Mouse (Mus musculus): ENCODE data around the gene Mxra8. TPM values are rescaled to one million over a fixed set of nuclear protein-coding genes. Genes with fewer than 3 reads are reported as not detected.
A peak's percentile ranks its signal among the peaks of the same experiment; 100 is the strongest.

Mxra8 gene
- polyA plus RNA-seq (2015; fragmentation: Nextera tagmentation; extraction: Ambion mirVana): 90.7 and 106 TPM in 2 replicates

DNA sequence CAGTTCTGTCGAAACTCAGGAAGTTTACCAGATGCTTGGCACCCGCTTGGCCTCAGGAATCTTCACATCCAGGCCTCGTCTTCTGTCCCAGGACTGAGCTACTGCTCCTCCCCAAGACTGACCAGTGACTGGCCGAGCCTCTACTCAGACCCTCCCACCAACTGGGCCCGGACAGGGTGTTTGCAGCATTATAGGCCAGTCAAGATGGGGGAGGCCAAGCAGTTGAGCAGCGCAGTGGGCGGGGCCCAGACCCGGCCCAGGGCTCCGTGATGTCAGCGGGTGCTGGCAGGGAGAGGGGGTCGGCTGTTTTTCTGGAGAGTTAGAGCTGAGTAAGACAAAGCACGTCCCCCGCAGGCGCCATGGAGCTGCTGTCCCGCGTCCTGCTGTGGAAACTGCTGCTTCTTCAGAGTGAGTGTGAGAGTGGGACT, at the start of gene Mxra8:
Gene Mxra8 (plus strand): TSS at position 198 of the 428 bp plus-strand sequence.
- Histone ChIP-seq H3K9ac (peak within 1 kb of the TSS; percentile 51), H3K4me3 (replicated peaks) (peak within 1 kb of the TSS; percentile 50), H3K9me3 (replicated peaks) (no peaks in the 10 kb centered on the region), H3K36me3 (peaks cover 16% of the 10 kb centered on the region), H3K4me2 (peak within 1 kb of the TSS; percentile 77), H3K27me3 (no peaks in the 10 kb centered on the region), H3K27ac (peak within 1 kb of the TSS; percentile 91), H3K4me1 (peaks cover 45% of the 10 kb centered on the region)
- WGBS: under 1% methylated on average over 16 of the region's 16 CpGs
- ATAC-seq (replicated peaks; ENCODE audit: low FRiP score): peak; percentile 95

DNA sequence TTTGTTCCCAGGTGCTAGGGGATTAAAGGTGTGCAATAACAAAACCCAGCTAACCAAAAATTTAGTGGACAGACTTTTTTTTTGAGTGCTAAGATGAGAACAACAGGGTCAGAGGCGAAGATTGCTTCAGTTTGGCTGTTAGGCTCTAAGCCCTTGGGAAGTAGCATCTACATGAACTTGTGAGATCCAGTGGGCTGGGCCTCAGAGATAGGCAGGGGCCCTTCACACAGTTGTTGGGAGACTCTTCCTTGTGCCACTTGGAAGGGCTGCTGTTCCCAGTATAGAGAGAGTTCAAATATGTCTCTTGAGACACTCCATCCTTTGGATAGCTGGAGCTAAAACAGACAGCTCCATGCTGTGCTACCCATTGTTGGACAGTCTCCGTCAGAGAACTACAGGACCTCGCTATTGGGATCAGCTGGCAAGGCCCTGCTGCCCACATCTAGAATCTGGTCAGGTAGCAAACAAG, 49.4 kb upstream of the Mxra8 start, which contains the start of gene Ankrd65:
Gene Ankrd65 (plus strand): TSS at position 419 of the 469 bp plus-strand sequence.
- Histone ChIP-seq H3K27me3 (no peaks in the 10 kb centered on the region), H3K36me3 (no peaks in the 10 kb centered on the region), H3K4me2 (peak within 1 kb of the TSS; percentile 38; the same call in 1 of the 2 replicates), H3K4me3 (replicated peaks) (no peak within 1 kb of the TSS), H3K9me3 (replicated peaks) (no peaks in the 10 kb centered on the region), H3K4me1 (peaks cover 21% of the 10 kb centered on the region), H3K9ac (no peak within 1 kb of the TSS), H3K27ac (peak within 1 kb of the TSS; percentile 9)
- no peak for ATAC-seq (replicated peaks; ENCODE audit: low FRiP score)
- WGBS: 84% methylated on average over 3 of the region's 3 CpGs

GRCm38 (mm10) chr4:155790650-155791161, 48.8 kb upstream of the Mxra8 start:
- no peaks in the 10 kb centered on the region for H3K9me3 ChIP-seq (replicated peaks)
- no peak overlapping the region for H3K4me3 ChIP-seq (replicated peaks)
- no peaks in the 10 kb centered on the region for H3K36me3 ChIP-seq
- no peaks in the 10 kb centered on the region for H3K27me3 ChIP-seq
- H3K9ac ChIP-seq: no peak overlapping the region
- 40% methylated on average over 3 of the region's 3 CpGs for WGBS
- ATAC-seq (replicated peaks; ENCODE audit: low FRiP score): peak; percentile 34; the same call in 1 of the 2 replicates
- peaks cover 21% of the 10 kb centered on the region for H3K4me1 ChIP-seq
- H3K4me2 ChIP-seq: no peak overlapping the region
- H3K27ac ChIP-seq: 0 out of 2 replicates have a peak overlapping the region, but pooled peaks have one; percentile 9

DNA sequence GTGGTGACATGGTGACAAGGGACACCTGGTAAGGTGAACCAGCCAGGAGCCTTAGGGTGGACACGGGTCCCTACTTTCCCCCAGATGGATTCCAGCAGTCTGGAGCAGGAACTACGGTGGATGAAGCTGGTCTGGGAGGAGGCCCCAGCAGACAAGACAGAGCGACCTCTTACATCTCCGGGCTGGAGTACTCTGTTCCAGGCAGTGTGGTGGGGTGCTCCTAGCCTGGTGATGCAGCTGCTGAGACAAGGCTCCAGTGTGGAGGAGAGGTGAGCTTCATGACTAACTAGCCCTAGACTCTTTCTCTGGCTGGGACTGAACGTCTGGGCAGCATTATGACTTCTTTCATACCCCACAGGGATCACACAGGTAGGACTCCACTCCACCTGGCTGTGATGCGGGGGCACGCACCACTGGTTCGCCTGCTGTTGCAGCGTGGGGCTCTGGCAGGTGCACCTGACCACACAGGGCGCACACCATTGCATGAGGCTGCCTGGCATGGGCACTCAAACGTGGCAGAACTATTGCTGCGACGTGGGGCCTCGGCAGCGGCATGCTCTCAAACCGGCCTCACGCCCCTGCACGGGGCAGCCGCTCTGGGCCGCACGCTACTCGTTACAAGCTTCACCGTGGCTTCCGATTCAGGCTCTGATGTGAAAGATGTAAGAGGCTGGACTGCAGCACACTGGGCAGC, 48.1 kb upstream of the Mxra8 start:
- Histone ChIP-seq H3K27ac (peak overlapping the region; percentile 9), H3K9ac (no peak overlapping the region), H3K27me3 (peaks cover 4% of the 10 kb centered on the region; the same call in 1 of the 2 replicates), H3K4me1 (peaks cover 21% of the 10 kb centered on the region), H3K9me3 (replicated peaks) (no peaks in the 10 kb centered on the region), H3K36me3 (no peaks in the 10 kb centered on the region), H3K4me3 (replicated peaks) (no peak overlapping the region), H3K4me2 (peak overlapping the region; percentile 38)
- peak; percentile 83 for ATAC-seq (replicated peaks; ENCODE audit: low FRiP score)
- WGBS: 42% methylated on average over 24 of the region's 24 CpGs

GRCm38 (mm10) chr4:155793730-155794129, 45.8 kb upstream of the Mxra8 start:
- WGBS: 40% methylated on average over 2 of the region's 2 CpGs

DNA sequence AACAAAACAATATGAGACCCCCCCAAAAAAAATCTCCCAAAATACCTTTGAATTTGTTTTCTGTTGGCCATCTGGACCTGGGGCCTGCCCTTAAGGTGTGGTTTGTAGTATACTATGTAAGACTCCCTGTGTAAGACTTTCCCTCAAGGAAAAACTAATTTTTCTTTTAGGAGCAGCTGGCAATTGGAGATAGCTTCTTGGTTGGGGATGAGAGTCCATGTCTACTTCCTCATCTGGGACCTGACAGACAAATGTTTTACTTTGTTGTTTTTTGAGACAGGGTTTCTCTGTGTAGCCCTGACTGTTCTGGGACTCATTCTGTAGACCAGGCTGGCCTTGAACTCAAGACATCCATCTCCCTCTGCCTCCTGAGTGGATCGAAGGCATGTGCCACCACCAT, 37.4 kb upstream of the Mxra8 start:
- WGBS: 100% methylated on average over 1 of the region's 1 CpGs
- Histone ChIP-seq H3K4me2 (no peak overlapping the region), H3K9ac (no peak overlapping the region), H3K4me1 (peaks cover 21% of the 10 kb centered on the region), H3K27ac (no peak overlapping the region), H3K36me3 (peaks cover 20% of the 10 kb centered on the region), H3K27me3 (no peaks in the 10 kb centered on the region), H3K4me3 (replicated peaks) (no peak overlapping the region), H3K9me3 (replicated peaks) (no peaks in the 10 kb centered on the region)
- ATAC-seq (replicated peaks; ENCODE audit: low FRiP score): no peak

More at GRCm38 (mm10) chr4:155793730-155794129, 45.8 kb upstream of the Mxra8 start:
- no peak for ATAC-seq (replicated peaks; ENCODE audit: low FRiP score)
- no peak overlapping the region for H3K27ac ChIP-seq
- no peak overlapping the region for H3K4me2 ChIP-seq
- H3K4me1 ChIP-seq: peaks cover 21% of the 10 kb centered on the region
- no peak overlapping the region for H3K9ac ChIP-seq
- H3K9me3 ChIP-seq (replicated peaks): no peaks in the 10 kb centered on the region
- no peaks in the 10 kb centered on the region for H3K36me3 ChIP-seq
- H3K27me3 ChIP-seq: peaks cover 4% of the 10 kb centered on the region; the same call in 1 of the 2 replicates
- H3K4me3 ChIP-seq (replicated peaks): no peak overlapping the region

DNA sequence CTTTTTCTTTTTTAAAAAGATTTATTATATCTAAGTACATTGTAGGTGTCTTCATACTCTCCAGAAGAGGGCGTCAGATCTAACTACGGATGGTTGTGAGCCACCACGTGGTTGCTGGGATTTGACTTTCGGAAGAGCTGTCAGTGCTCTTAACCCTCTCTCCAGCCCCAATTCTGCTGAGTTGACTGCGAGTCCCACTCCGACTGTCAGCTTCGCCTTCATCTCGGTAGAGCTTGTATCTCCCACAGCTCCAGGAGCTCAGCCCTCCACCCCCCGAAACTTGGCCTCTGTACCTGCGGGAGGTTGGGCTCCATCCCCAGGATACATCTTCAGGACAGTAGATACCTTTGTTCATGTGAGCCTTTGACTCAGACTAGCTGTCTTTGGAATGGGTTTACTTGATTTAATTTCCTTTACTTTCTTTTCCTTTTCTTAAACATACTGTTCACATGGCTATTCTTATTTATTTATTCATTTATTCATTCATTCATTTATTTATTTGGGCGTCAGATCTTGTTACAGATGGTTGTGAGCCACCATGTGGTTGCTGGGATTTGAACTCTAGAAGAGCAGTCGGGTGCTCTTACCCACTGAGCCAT, 36.6 kb upstream of the Mxra8 start, which contains the start of gene Mrpl20:
Gene Mrpl20 (plus strand): TSS at position 138 of the 599 bp plus-strand sequence.
- Histone ChIP-seq H3K27ac (peak within 1 kb of the TSS; percentile 79), H3K9me3 (replicated peaks) (no peaks in the 10 kb centered on the region), H3K27me3 (no peaks in the 10 kb centered on the region), H3K4me2 (peak within 1 kb of the TSS; percentile 74), H3K36me3 (peaks cover 28% of the 10 kb centered on the region), H3K4me3 (replicated peaks) (peak within 1 kb of the TSS; percentile 83), H3K4me1 (peaks cover 21% of the 10 kb centered on the region), H3K9ac (peak within 1 kb of the TSS; percentile 89)
- ATAC-seq (replicated peaks; ENCODE audit: low FRiP score): peak; percentile 26
- 8% methylated on average over 12 of the region's 12 CpGs for WGBS

- H3K9ac ChIP-seq: peak overlapping the region; percentile 89
- ATAC-seq (replicated peaks; ENCODE audit: low FRiP score): peak; percentile 98
- peaks cover 21% of the 10 kb centered on the region for H3K4me1 ChIP-seq
- peak overlapping the region; percentile 74 for H3K4me2 ChIP-seq
- no peaks in the 10 kb centered on the region for H3K27me3 ChIP-seq
- H3K36me3 ChIP-seq: peaks cover 34% of the 10 kb centered on the region
- WGBS: under 1% methylated on average over 53 of the region's 58 CpGs
- no peaks in the 10 kb centered on the region for H3K9me3 ChIP-seq (replicated peaks)
- H3K27ac ChIP-seq: peak overlapping the region; percentile 79
- H3K4me3 ChIP-seq (replicated peaks): peak overlapping the region; percentile 83
These were observed 36.0 kb upstream of the Mxra8 start for GRCm38 (mm10) chr4:155803340-155804041.

- no peaks in the 10 kb centered on the region for H3K27me3 ChIP-seq
- H3K36me3 ChIP-seq: peaks cover 63% of the 10 kb centered on the region
- no peak overlapping the region for H3K27ac ChIP-seq
- WGBS: 90% methylated on average over 3 of the region's 3 CpGs
- no peak overlapping the region for H3K4me3 ChIP-seq (replicated peaks)
- no peak overlapping the region for H3K9ac ChIP-seq
- no peak overlapping the region for H3K4me2 ChIP-seq
- no peaks in the 10 kb centered on the region for H3K9me3 ChIP-seq (replicated peaks)
- no peak for ATAC-seq (replicated peaks; ENCODE audit: low FRiP score)
- H3K4me1 ChIP-seq: peaks cover 27% of the 10 kb centered on the region
These were observed 31.6 kb upstream of the Mxra8 start for GRCm38 (mm10) chr4:155807841-155808240.

GRCm38 (mm10) chr4:155811929-155812664, 27.4 kb upstream of the Mxra8 start, which contains the start of gene Ccnl2:
Gene Ccnl2, plus strand, starts transcription at chr4:155812489.
- Histone ChIP-seq H3K27ac (peak within 1 kb of the TSS; percentile 95), H3K4me3 (replicated peaks) (peak within 1 kb of the TSS; percentile 98), H3K9me3 (replicated peaks) (no peaks in the 10 kb centered on the region), H3K4me1 (peaks cover 22% of the 10 kb centered on the region), H3K27me3 (no peaks in the 10 kb centered on the region), H3K9ac (peak within 1 kb of the TSS; percentile 99), H3K36me3 (peaks cover 77% of the 10 kb centered on the region), H3K4me2 (peak within 1 kb of the TSS; percentile 77)
- ATAC-seq (replicated peaks; ENCODE audit: low FRiP score): peak; percentile 100
- WGBS: under 1% methylated on average over 60 of the region's 60 CpGs

GRCm38 (mm10) chr4:155812665-155813181, 26.8 kb upstream of the Mxra8 start:
- peak overlapping the region; percentile 77 for H3K4me2 ChIP-seq
- H3K4me3 ChIP-seq (replicated peaks): peak overlapping the region; percentile 98
- peaks cover 77% of the 10 kb centered on the region for H3K36me3 ChIP-seq
- H3K9ac ChIP-seq: peak overlapping the region; percentile 99
- peaks cover 22% of the 10 kb centered on the region for H3K4me1 ChIP-seq
- WGBS: under 1% methylated on average over 49 of the region's 49 CpGs
- ATAC-seq (replicated peaks; ENCODE audit: low FRiP score): peak; percentile 48
- H3K9me3 ChIP-seq (replicated peaks): no peaks in the 10 kb centered on the region
- peak overlapping the region; percentile 95 for H3K27ac ChIP-seq
- no peaks in the 10 kb centered on the region for H3K27me3 ChIP-seq
